Mouse (Mus musculus): ENCODE measurements around the gene Prom2. TPM values are rescaled to one million over a fixed set of nuclear protein-coding genes. Genes with fewer than 3 reads are reported as not detected.

Gene Prom2
- polyA plus RNA-seq (2017; shearing (Covaris generic)), result not detected

DNA sequence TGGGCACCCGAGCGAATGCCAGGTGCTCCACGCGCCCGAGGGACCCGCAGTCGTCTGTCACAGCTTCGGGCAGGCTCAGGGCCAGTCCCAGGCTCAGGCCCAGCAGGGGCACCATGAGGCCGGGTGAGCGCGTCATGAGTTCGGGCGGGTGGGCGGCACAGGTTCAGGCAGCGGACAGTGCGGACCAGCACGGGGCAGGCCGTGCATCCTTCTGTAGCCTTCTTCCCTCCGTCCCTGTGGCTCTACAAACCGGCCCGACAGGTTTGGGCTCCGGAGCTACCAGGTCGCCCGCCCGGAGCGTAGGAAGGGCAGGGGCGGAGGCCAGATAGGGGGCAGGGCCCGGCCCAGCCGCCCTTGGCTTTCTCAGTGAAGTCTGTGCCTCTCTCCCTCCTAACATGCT lies at the start of gene Prom2:
Gene Prom2 (minus strand): TSS at position 283 of the 400 bp plus-strand sequence.

DNA sequence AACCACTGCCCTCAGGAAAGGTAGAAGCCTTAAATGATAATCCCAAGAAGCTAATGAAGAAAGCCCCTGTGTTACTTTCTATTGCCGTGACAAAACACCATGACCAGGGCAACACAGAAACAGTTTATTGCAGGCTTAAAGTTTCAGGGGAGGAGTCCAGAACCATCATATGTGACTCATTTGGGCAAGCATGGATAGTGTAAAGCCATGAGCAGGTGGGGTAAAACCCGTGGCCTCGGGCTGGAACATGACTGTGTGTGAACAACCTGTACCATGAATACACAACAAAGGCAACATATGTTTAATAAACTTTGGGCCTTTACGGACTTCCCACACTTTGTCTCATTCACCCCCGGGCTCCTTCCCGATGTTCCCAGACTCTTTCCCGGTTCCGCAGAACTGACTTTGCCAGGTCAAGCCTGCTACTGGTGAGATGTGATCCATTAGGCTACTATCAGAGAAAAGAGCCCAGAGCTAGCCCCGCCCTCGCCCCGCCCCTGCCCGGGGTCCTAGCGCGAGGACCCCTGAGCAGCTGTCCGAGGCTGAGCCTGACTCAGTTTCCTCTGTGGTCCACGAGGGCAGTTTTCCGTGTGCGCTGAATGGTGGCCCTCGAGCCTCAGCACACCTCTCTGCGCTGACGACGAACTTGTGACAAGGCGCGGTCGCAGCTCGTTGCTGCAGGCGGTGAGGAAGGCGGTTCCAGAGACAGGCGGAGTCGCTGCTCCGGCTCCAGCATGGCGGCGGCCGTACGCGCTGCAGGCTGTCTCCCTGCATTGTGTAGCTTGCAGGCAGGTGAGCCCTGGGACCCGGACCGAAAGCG lies 45.6 kb upstream of the Prom2 start, which contains the start of the genes Zfp661 and Mrps5:
Gene Zfp661 (minus strand): TSS at position 401 of the 820 bp plus-strand sequence.
Gene Mrps5 (plus strand): TSS at position 529 of the 820 bp plus-strand sequence.

DNA sequence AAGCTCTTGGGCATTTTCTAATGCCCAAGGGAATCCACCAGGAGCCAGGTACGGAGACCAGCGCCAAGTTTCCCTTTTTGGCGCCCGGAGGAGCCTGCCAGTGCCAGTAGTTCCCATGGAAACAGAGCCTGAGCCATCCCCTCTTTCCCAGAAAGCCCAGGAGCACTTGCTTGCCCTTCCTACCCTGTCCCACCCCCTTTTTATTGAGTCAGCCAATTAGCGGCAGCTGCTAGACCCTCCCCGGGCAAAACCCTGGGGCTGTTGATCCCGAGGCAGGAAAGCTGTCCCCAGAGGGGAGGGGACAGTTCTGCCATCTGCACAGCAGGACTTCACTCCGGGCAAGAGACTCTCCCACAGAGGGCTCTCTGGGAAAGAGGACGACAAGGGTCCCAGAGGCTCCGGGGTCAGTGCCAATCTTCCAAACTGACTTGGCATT lies 19.2 kb downstream of the Prom2 start, which contains the start of gene Kcnip3:
Gene Kcnip3 (minus strand): TSS at position 89 of the 436 bp plus-strand sequence.

Other genes with a start within 250 kb of the Prom2 start
- 14.2 TPM for gene Dusp2, start 205.3 kb downstream of the Prom2 start, polyA plus RNA-seq (2017; shearing (Covaris generic))
- not detected for gene Astl, start 202.8 kb downstream of the Prom2 start, polyA plus RNA-seq (2017; shearing (Covaris generic))
- gene Adra2b, start 178.3 kb downstream of the Prom2 start, polyA plus RNA-seq (2017; shearing (Covaris generic)), result not detected
- 0.44 TPM for gene Gpat2, start 116.3 kb downstream of the Prom2 start, polyA plus RNA-seq (2017; shearing (Covaris generic))
- 29.8 TPM for gene Fahd2a, start 96.9 kb downstream of the Prom2 start, polyA plus RNA-seq (2017; shearing (Covaris generic))
- 0.29 TPM for gene Kcnip3, start 19.4 kb downstream of the Prom2 start, polyA plus RNA-seq (2017; shearing (Covaris generic))
- 3.5 TPM for gene Zfp661, start 45.6 kb upstream of the Prom2 start, polyA plus RNA-seq (2017; shearing (Covaris generic))
- 130 TPM for gene Mrps5, start 45.8 kb upstream of the Prom2 start, polyA plus RNA-seq (2017; shearing (Covaris generic))
- gene Mal, start 115.2 kb upstream of the Prom2 start, polyA plus RNA-seq (2017; shearing (Covaris generic)), result not detected
- not detected for gene Mall, start 188.5 kb upstream of the Prom2 start, polyA plus RNA-seq (2017; shearing (Covaris generic))
- 0.66 TPM for gene Nphp1, start 247.4 kb upstream of the Prom2 start, polyA plus RNA-seq (2017; shearing (Covaris generic))

Measured in activated CD4-positive, CD25-positive, alpha-beta regulatory T cell, adult 9 weeks (primary cell).